Mouse (Mus musculus): ENCODE data around the gene Tmub1. TPM values are rescaled to one million over a fixed set of nuclear protein-coding genes. Genes with fewer than 3 reads are reported as not detected.

Tmub1 gene
- total RNA-seq, 2 experiments from 2014 or later, result 9.1 to 10.5 TPM

GRCm38 (mm10) chr5:24453985-24454303, 6.3 kb upstream of the Tmub1 start:
- no peak for DNase-seq

- DNase-seq, result no peak
These were observed 5.8 kb upstream of the Tmub1 start for GRCm38 (mm10) chr5:24453283-24453984.

GRCm38 (mm10) chr5:24452691-24453233, 5.1 kb upstream of the Tmub1 start:
- DNase-seq, result peak; percentile 46

- DNase-seq, result peak; percentile 61
These were observed 4.5 kb upstream of the Tmub1 start, which contains the start of gene Agap3 for GRCm38 (mm10) chr5:24452030-24452690. TSS of gene Agap3 (plus strand) at chr5:24452177.

- DNase-seq, result peak; percentile 94
These were observed 3.8 kb upstream of the Tmub1 start for GRCm38 (mm10) chr5:24451264-24452029.

GRCm38 (mm10) chr5:24446630-24447029, 1.0 kb downstream of the Tmub1 start:
- DNase-seq, result no peak

- DNase-seq, result peak; percentile 43
These were observed 2.1 kb downstream of the Tmub1 start for GRCm38 (mm10) chr5:24445428-24446080.

GRCm38 (mm10) chr5:24444746-24445427, 2.8 kb downstream of the Tmub1 start, which contains the start of gene Fastk:
TSS of gene Fastk (minus strand) at chr5:24445287.
- DNase-seq, result peak; percentile 96

GRCm38 (mm10) chr5:24443927-24444326, 3.7 kb downstream of the Tmub1 start:
- DNase-seq, result peak; percentile 17

- no peak for DNase-seq
These were observed 4.5 kb downstream of the Tmub1 start for GRCm38 (mm10) chr5:24443204-24443603.

GRCm38 (mm10) chr5:24442029-24442428, 5.6 kb downstream of the Tmub1 start:
- no peak for DNase-seq

GRCm38 (mm10) chr5:24441187-24441586, 6.5 kb downstream of the Tmub1 start:
- DNase-seq, result no peak

- DNase-seq, result no peak
These were observed 13.7 kb downstream of the Tmub1 start for GRCm38 (mm10) chr5:24433993-24434392.

- peak; percentile 53 for DNase-seq
These were observed 19.1 kb downstream of the Tmub1 start for GRCm38 (mm10) chr5:24428596-24428995.

- peak; percentile 18 for DNase-seq
These were observed 19.7 kb downstream of the Tmub1 start for GRCm38 (mm10) chr5:24427981-24428402.

GRCm38 (mm10) chr5:24427285-24427633, 20.4 kb downstream of the Tmub1 start:
- DNase-seq, result no peak

- no peak for DNase-seq
These were observed 20.9 kb downstream of the Tmub1 start for GRCm38 (mm10) chr5:24426556-24427284.

GRCm38 (mm10) chr5:24426037-24426432, 21.6 kb downstream of the Tmub1 start:
- peak; percentile 21 for DNase-seq

GRCm38 (mm10) chr5:24425421-24426036, 22.1 kb downstream of the Tmub1 start:
- DNase-seq, result no peak

GRCm38 (mm10) chr5:24424861-24425411, 22.7 kb downstream of the Tmub1 start:
- DNase-seq, result peak; percentile 93

Data from adrenal gland, postnatal 10 days (tissue).